Mouse (Mus musculus) bone marrow, adult 2 months (tissue): ENCODE data around the gene Macf1.

Experiments
- CTCF ChIP-seq: fragments of 200-500 bp; IDR thresholded peaks from 2 replicates; pipeline ENCODE4 v1.5.1; 2011; ENCODE audit warnings: low read length, control low read depth; ENCODE audit not compliant: control insufficient read depth, insufficient read depth
- POLR2A ChIP-seq: fragments of 200-500 bp; IDR thresholded peaks from 2 replicates; pipeline ENCODE4 v1.6.1; 2011; ENCODE audit warnings: low read depth, mild to moderate bottlenecking, control low read depth, low read length, borderline replicate concordance; ENCODE audit not compliant: control insufficient read depth

GRCm38 (mm10) chr4:123524746-123525145 is 159.4 kb downstream of the Macf1 start:
- TF ChIP-seq CTCF (no peak), POLR2A (no peak)
